Mouse (Mus musculus): ENCODE measurements around the gene Cryzl2.

- TF ChIP-seq CTCF (IDR thresholded peaks at IDR 0.05; ENCODE audit: low read depth) (no peak), EP300 (IDR thresholded peaks at IDR 0.05; ENCODE audit: low read depth) (no peak)
These were observed 77.2 kb downstream of the Cryzl2 start for GRCm38 (mm10) chr1:157535571-157535970.

Data from liver, postnatal 0 days (tissue).